Mouse (Mus musculus): ENCODE measurements around the gene Zfp524.

The Zfp524 gene

GRCm38 (mm10) chr7:5044981-5045380 lies 30.8 kb downstream of the Zfp524 start:
- in situ Hi-C loops (cut with MboI, MseI), result no loop called here

- in situ Hi-C loops (cut with MboI, MseI), result no loop called here
Observed at GRCm38 (mm10) chr7:5046112-5046511, 31.9 kb downstream of the Zfp524 start.

GRCm38 (mm10) chr7:5047313-5047712 lies 33.1 kb downstream of the Zfp524 start:
- in situ Hi-C loops (cut with MboI, MseI), result no loop called here

GRCm38 (mm10) chr7:5051193-5052192 lies 37.3 kb downstream of the Zfp524 start, which contains the start of gene Zfp580:
Gene Zfp580, plus strand, starts transcription at chr7:5051538.
- in situ Hi-C loops (cut with MboI, MseI), result loop anchor here (5.0 to 25.0 kb wide), 4 partner anchors 109 to 1389 kb away; partner anchors contain the start of genes Leng1 (in 1 of the 2), Zfp444 (in 1 of the 2), Zfp667 (in 1 of the 2) and Zfp787 (in 1 of the 2)

GRCm38 (mm10) chr7:5052438-5052837 lies 38.2 kb downstream of the Zfp524 start:
- in situ Hi-C loops (cut with MboI, MseI), result loop anchor here (5.0 to 25.0 kb wide), 4 partner anchors 110 to 1390 kb away; partner anchors contain the start of genes Leng1 (in 1 of the 2), Zfp444 (in 1 of the 2), Zfp667 (in 1 of the 2) and Zfp787 (in 1 of the 2)

GRCm38 (mm10) chr7:5052931-5053343 lies 38.7 kb downstream of the Zfp524 start:
- in situ Hi-C loops (cut with MboI, MseI), result loop anchor here (5.0 to 25.0 kb wide), 4 partner anchors 111 to 1391 kb away; partner anchors contain the start of genes Leng1 (in 1 of the 2), Zfp444 (in 1 of the 2), Zfp667 (in 1 of the 2) and Zfp787 (in 1 of the 2)

- in situ Hi-C loops (cut with MboI, MseI), result loop anchor here (5.0 to 25.0 kb wide), 4 partner anchors 111 to 1391 kb away; partner anchors contain the start of genes Leng1 (in 1 of the 2), Zfp444 (in 1 of the 2), Zfp667 (in 1 of the 2) and Zfp787 (in 1 of the 2)
Observed at GRCm38 (mm10) chr7:5053456-5054179, 39.4 kb downstream of the Zfp524 start.

GRCm38 (mm10) chr7:5056651-5057263 lies 42.5 kb downstream of the Zfp524 start:
- in situ Hi-C loops (cut with MboI, MseI), result loop anchor here (10.0 to 25.0 kb wide), 3 partner anchors 1106 to 1394 kb away; partner anchors contain the start of genes Leng1 (in 1 of the 2), Zfp444 (in 1 of the 2), Zfp667 (in 1 of the 2) and Zfp787 (in 1 of the 2)

- in situ Hi-C loops (cut with MboI, MseI), result loop anchor here (10.0 to 25.0 kb wide), 3 partner anchors 1105 to 1395 kb away; partner anchors contain the start of genes Leng1 (in 1 of the 2), Zfp444 (in 1 of the 2), Zfp667 (in 1 of the 2) and Zfp787 (in 1 of the 2)
Observed at GRCm38 (mm10) chr7:5057381-5057780, 43.2 kb downstream of the Zfp524 start.

- in situ Hi-C loops (cut with MboI, MseI), result loop anchor here (10.0 to 25.0 kb wide), 3 partner anchors 1104 to 1396 kb away; partner anchors contain the start of genes Leng1 (in 1 of the 2), Zfp444 (in 1 of the 2), Zfp667 (in 1 of the 2) and Zfp787 (in 1 of the 2)
Observed at GRCm38 (mm10) chr7:5057804-5058203, 43.6 kb downstream of the Zfp524 start.

- in situ Hi-C loops (cut with MboI, MseI), result loop anchor here (10.0 to 25.0 kb wide), 3 partner anchors 1104 to 1396 kb away; partner anchors contain the start of genes Leng1 (in 1 of the 2), Zfp444 (in 1 of the 2), Zfp667 (in 1 of the 2) and Zfp787 (in 1 of the 2)
Observed at GRCm38 (mm10) chr7:5058631-5059030, 44.4 kb downstream of the Zfp524 start.

GRCm38 (mm10) chr7:5059421-5059820 lies 45.2 kb downstream of the Zfp524 start:
- in situ Hi-C loops (cut with MboI, MseI), result loop anchor here (10.0 to 25.0 kb wide), 3 partner anchors 1103 to 1397 kb away; partner anchors contain the start of genes Leng1 (in 1 of the 2), Zfp444 (in 1 of the 2), Zfp667 (in 1 of the 2) and Zfp787 (in 1 of the 2)

- in situ Hi-C loops (cut with MboI, MseI), result loop anchor here (5.0 to 25.0 kb wide), 4 partner anchors 395 to 1398 kb away; partner anchors contain the start of genes Leng1 (in 1 of the 2), Ppp6r1 (in 1 of the 2), Zfp444 (in 1 of the 2) and Zfp787 (in 1 of the 2)
Observed at GRCm38 (mm10) chr7:5060239-5060731, 46.1 kb downstream of the Zfp524 start.

- in situ Hi-C loops (cut with MboI, MseI), result loop anchor here (5.0 to 25.0 kb wide), 4 partner anchors 396 to 1399 kb away; partner anchors contain the start of genes Leng1 (in 1 of the 2), Ppp6r1 (in 1 of the 2), Zfp444 (in 1 of the 2) and Zfp787 (in 1 of the 2)
Observed at GRCm38 (mm10) chr7:5060944-5061773, 46.9 kb downstream of the Zfp524 start.

- in situ Hi-C loops (cut with MboI, MseI), result loop anchor here (5.0 to 25.0 kb wide), 4 partner anchors 397 to 1400 kb away; partner anchors contain the start of genes Leng1 (in 1 of the 2), Ppp6r1 (in 1 of the 2), Zfp444 (in 1 of the 2) and Zfp787 (in 1 of the 2)
Observed at GRCm38 (mm10) chr7:5061774-5062359, 47.7 kb downstream of the Zfp524 start, which contains the start of gene U2af2. Gene U2af2, plus strand, starts transcription at chr7:5062143.

- in situ Hi-C loops (cut with MboI, MseI), result loop anchor here (5.0 to 25.0 kb wide), 4 partner anchors 398 to 1400 kb away; partner anchors contain the start of genes Leng1 (in 1 of the 2), Ppp6r1 (in 1 of the 2), Zfp444 (in 1 of the 2) and Zfp787 (in 1 of the 2)
Observed at GRCm38 (mm10) chr7:5062360-5063001, 48.3 kb downstream of the Zfp524 start.

- in situ Hi-C loops (cut with MboI, MseI), result loop anchor here (5.0 to 25.0 kb wide), 4 partner anchors 400 to 1403 kb away; partner anchors contain the start of genes Leng1 (in 1 of the 2), Ppp6r1 (in 1 of the 2), Zfp444 (in 1 of the 2) and Zfp787 (in 1 of the 2)
Observed at GRCm38 (mm10) chr7:5064886-5065285, 50.7 kb downstream of the Zfp524 start.

Data from T-helper 17 cell (primary cell).